Mouse (Mus musculus) CH12.LX (cell line): Measurements from ENCODE around the gene Jmy. TPM values are rescaled to one million over a fixed set of nuclear protein-coding genes. Genes with fewer than 3 reads are reported as not detected.
"Not testable (repeated sequence)": the region's sequence is repeated elsewhere in the genome, so short reads cannot be mapped to it uniquely, and the experiment has no call there.

ENCODE experiments used
- DNase-seq: peaks from one replicate; pipeline ENCODE4 v3.0.0-alpha.2; 2013; ENCODE audit errors: extremely low read depth
- H3K27ac ChIP-seq: 2 replicates; pipeline ENCODE4 v1.5.1; 2012; ENCODE audit warnings: low read depth, mild to moderate bottlenecking, control low read depth, moderate library complexity; ENCODE audit not compliant: insufficient read depth
- H3K27me3 ChIP-seq: replicated peaks from 2 replicates; pipeline ENCODE3; 2012; ENCODE audit warnings: inconsistent platforms
- H3K36me3 ChIP-seq, 2 experiments: replicated peaks in 1 of 2; 2 replicates each; pipeline versions ENCODE3 to v1.6.1; 2012; ENCODE audit warnings: inconsistent platforms in 1 of 2, low read length in 1 of 2, mild to moderate bottlenecking in 1 of 2, mixed read lengths in 1 of 2, moderate library complexity in 1 of 2; ENCODE audit not compliant: control insufficient read depth in 1 of 2, insufficient read depth in 1 of 2
- H3K4me1 ChIP-seq, 2 experiments: 2 replicates each; pipeline ENCODE4 v1.6.1; 2012; ENCODE audit warnings: inconsistent platforms in 1 of 2, moderate library complexity in 1 of 2; ENCODE audit not compliant: insufficient read depth in 2 of 2, control insufficient read depth in 1 of 2
- H3K4me2 ChIP-seq: 2 replicates; pipeline ENCODE4 v1.6.1; 2012; ENCODE audit warnings: low read depth, mild to moderate bottlenecking, control low read depth; ENCODE audit not compliant: poor library complexity, insufficient read depth, severe bottlenecking
- H3K4me3 ChIP-seq, 3 experiments: fragments of 150-350 bp in 1 of 3; sonication (generic) in 1 of 3; replicated peaks in 1 of 3; 2 replicates each; pipeline versions ENCODE3 to v1.5.1; 2011 to 2012; ENCODE audit warnings: low read depth in 2 of 3, low read length in 2 of 3, mild to moderate bottlenecking in 2 of 3, moderate library complexity in 2 of 3, control low read depth in 1 of 3, improper control_type of control experiment in 1 of 3, inconsistent platforms in 1 of 3, mixed read lengths in 1 of 3; ENCODE audit not compliant: poor library complexity in 1 of 3
- H3K79me2 ChIP-seq: replicated peaks from 2 replicates; pipeline ENCODE4 v1.6.1; 2012; ENCODE audit warnings: mild to moderate bottlenecking, moderate library complexity; ENCODE audit not compliant: control insufficient read depth, poor library complexity, insufficient read depth, severe bottlenecking; ENCODE audit errors: extremely low read depth
- H3K9ac ChIP-seq: 2 replicates; pipeline ENCODE4 v1.6.1; 2012; ENCODE audit warnings: low read depth, mild to moderate bottlenecking, control low read depth, moderate library complexity; ENCODE audit not compliant: insufficient read depth
- H3K9me3 ChIP-seq: replicated peaks from 2 replicates; pipeline ENCODE3; 2012; ENCODE audit warnings: low read length, inconsistent platforms, mixed read lengths
- BHLHE40 ChIP-seq: IDR thresholded peaks from 2 replicates; pipeline ENCODE4 v1.6.1; 2011; ENCODE audit warnings: mild to moderate bottlenecking, low read depth, low read length, improper control_type of control experiment
- CHD1 ChIP-seq: IDR thresholded peaks from 2 replicates; pipeline ENCODE4 v1.6.1; 2012; ENCODE audit warnings: low read depth, low read length, improper control_type of control experiment, inconsistent platforms
- CTCF ChIP-seq, 2 experiments: IDR thresholded peaks in 1 of 2; conservative IDR thresholded peaks in 1 of 2; 2 replicates each; pipeline ENCODE4 v1.5.1; 2011 to 2012; ENCODE audit warnings: low read depth in 2 of 2, low read length in 2 of 2, improper control_type of control experiment in 1 of 2, inconsistent platforms in 1 of 2, mild to moderate bottlenecking in 1 of 2, moderate library complexity in 1 of 2
- E2F4 ChIP-seq: IDR thresholded peaks from 2 replicates; pipeline ENCODE4 v1.6.1; 2011; ENCODE audit warnings: low read depth, low read length, improper control_type of control experiment; ENCODE audit not compliant: insufficient replicate concordance
- EP300 ChIP-seq: IDR thresholded peaks from 2 replicates; pipeline ENCODE4 v1.6.1; 2011; ENCODE audit warnings: low read length, improper control_type of control experiment
- GABPA ChIP-seq: IDR thresholded peaks from 2 replicates; pipeline ENCODE4 v1.6.1; 2012; ENCODE audit warnings: low read depth, low read length, improper control_type of control experiment, inconsistent platforms; ENCODE audit not compliant: insufficient replicate concordance
- HCFC1 ChIP-seq: IDR thresholded peaks from 2 replicates; pipeline ENCODE4 v1.6.1; 2012; ENCODE audit warnings: low read depth, mild to moderate bottlenecking, inconsistent platforms, low read length, improper control_type of control experiment
- IRF4 ChIP-seq: IDR thresholded peaks from 2 replicates; pipeline ENCODE4 v1.6.1; 2014; ENCODE audit warnings: low read depth, mild to moderate bottlenecking, inconsistent platforms, low read length, improper control_type of control experiment
- JUN ChIP-seq: IDR thresholded peaks from 2 replicates; pipeline ENCODE4 v1.6.1; 2011; ENCODE audit warnings: low read depth, mild to moderate bottlenecking, low read length, improper control_type of control experiment, moderate library complexity; ENCODE audit not compliant: insufficient read depth
- JUND ChIP-seq: conservative IDR thresholded peaks from 2 replicates; pipeline ENCODE4 v1.6.1; 2011; ENCODE audit warnings: low read depth, low read length, improper control_type of control experiment
- MAFK ChIP-seq: IDR thresholded peaks from 2 replicates; pipeline ENCODE4 v1.6.1; 2011; ENCODE audit warnings: low read length, improper control_type of control experiment; ENCODE audit not compliant: insufficient replicate concordance
- MAZ ChIP-seq: IDR thresholded peaks from 2 replicates; pipeline ENCODE4 v1.6.1; 2012; ENCODE audit warnings: low read depth, mild to moderate bottlenecking, inconsistent platforms, low read length, improper control_type of control experiment, moderate library complexity
- MEF2A ChIP-seq: IDR thresholded peaks from 2 replicates; pipeline ENCODE4 v1.6.1; 2014; ENCODE audit warnings: low read depth, mild to moderate bottlenecking, inconsistent platforms, low read length, improper control_type of control experiment, borderline replicate concordance
- MYC ChIP-seq: IDR thresholded peaks from 2 replicates; pipeline ENCODE4 v1.6.1; 2011; ENCODE audit warnings: low read depth, mild to moderate bottlenecking, improper control_type of control experiment, low read length
- NRF1 ChIP-seq: IDR thresholded peaks from 2 replicates; pipeline ENCODE4 v1.6.1; 2014; ENCODE audit warnings: low read depth, mild to moderate bottlenecking, inconsistent platforms, low read length, improper control_type of control experiment, moderate library complexity
- PAX5 ChIP-seq: IDR thresholded peaks from 2 replicates; pipeline ENCODE4 v1.6.1; 2012; ENCODE audit warnings: low read length, inconsistent platforms, mixed read lengths
- POLR2AphosphoS2 ChIP-seq: IDR thresholded peaks from 2 replicates; pipeline ENCODE4 v1.6.1; 2011; ENCODE audit warnings: low read depth, low read length, improper control_type of control experiment
- SMC3 ChIP-seq: IDR thresholded peaks from 2 replicates; pipeline ENCODE4 v1.6.1; 2011; ENCODE audit warnings: low read depth, low read length, improper control_type of control experiment
- UBTF ChIP-seq: IDR thresholded peaks from 2 replicates; pipeline ENCODE4 v1.6.1; 2012; ENCODE audit warnings: low read depth, mild to moderate bottlenecking, inconsistent platforms, low read length, improper control_type of control experiment, moderate library complexity
- USF1 ChIP-seq: IDR thresholded peaks from 2 replicates; pipeline ENCODE4 v1.6.1; 2014; ENCODE audit warnings: low read depth, mild to moderate bottlenecking, inconsistent platforms, low read length, improper control_type of control experiment
- USF2 ChIP-seq: conservative IDR thresholded peaks from 2 replicates; pipeline ENCODE4 v1.6.1; 2011; ENCODE audit warnings: low read depth, low read length, improper control_type of control experiment
- ZC3H11A ChIP-seq: IDR thresholded peaks from 2 replicates; pipeline ENCODE4 v1.6.1; 2012; ENCODE audit warnings: low read depth, mild to moderate bottlenecking, inconsistent platforms, low read length, improper control_type of control experiment
- ZKSCAN1 ChIP-seq: IDR thresholded peaks from 2 replicates; pipeline ENCODE4 v1.6.1; 2012; ENCODE audit warnings: low read depth, inconsistent platforms, low read length, improper control_type of control experiment, borderline replicate concordance
- ZMIZ1 ChIP-seq: IDR thresholded peaks from 2 replicates; pipeline ENCODE4 v1.6.1; 2012; ENCODE audit warnings: low read depth, mild to moderate bottlenecking, inconsistent platforms, low read length, improper control_type of control experiment
- ZNF384 ChIP-seq: IDR thresholded peaks from 2 replicates; pipeline ENCODE4 v1.6.1; 2012; ENCODE audit warnings: low read depth, low read length, improper control_type of control experiment, inconsistent platforms
- dilution Hi-C: fragments of 300-500 bp; cut with MboI; formaldehyde crosslinking; loops from 2 replicates; pipeline ENCODE4 v1.14.3; 2020; ENCODE audit warnings: low sequenced_read_pairs; ENCODE audit not compliant: extremely low pct_unique_long_range_greater_than_20kb, extremely low pct_ligation_motif_present
- in situ Hi-C: fragments of 300-500 bp; cut with MboI; formaldehyde crosslinking; loops from 3 replicates; pipeline ENCODE4 v1.14.3; 2019; ENCODE audit warnings: low sequenced_read_pairs, low pct_ligation_motif_present, low pct_unique_long_range_greater_than_20kb, mixed read lengths
- polyA plus RNA-seq: library from polyadenylated mRNA; unstranded; fragments of >175 nt; gene quantifications from 2 replicates; pipeline ENCODE4 v1.2.1, GENCODE M21; 2012; ENCODE audit warnings: low read depth; ENCODE audit not compliant: insufficient read length
- total RNA-seq, 2 experiments: library from RNA; depleted of rRNA; stranded (reverse); fragments of 300-350 nt in 1 of 2; fragments of >200 nt in 1 of 2; gene quantifications; 2 replicates each; pipeline ENCODE4 v1.2.3; 2012 to 2014

Gene Jmy
- total and polyA plus RNA-seq, 3 experiments, result 2.4 to 3.3 (median 3.3) TPM

GRCm38 (mm10) chr13:93514000-93514795, 14.6 kb upstream of the Jmy start:
- no peaks in the 10 kb centered on the region for H3K36me3 ChIP-seq
- no peak overlapping the region for H3K9ac ChIP-seq
- DNase-seq, result no peak
- dilution Hi-C loops, result no loop called here
- TF ChIP-seq ZKSCAN1 (no peak), POLR2AphosphoS2 (no peak), GABPA (no peak), PAX5 (no peak), HCFC1 (no peak), SMC3 (no peak), E2F4 (no peak), USF1 (no peak), JUN (no peak), MAZ (no peak), CTCF (conservative IDR thresholded peaks at IDR 0.05 in 1 of 2, IDR thresholded peaks at IDR 0.05 in 1 of 2; ENCODE audit: low read depth in 2 of 2, low read length in 2 of 2) (no peak), ZMIZ1 (no peak), BHLHE40 (no peak)
- TF ChIP-seq, all 38 proteins: peak for 0
- H3K4me3 ChIP-seq, result no peak overlapping the region
- H3K27ac ChIP-seq, result no peak overlapping the region
- no peak overlapping the region for H3K4me2 ChIP-seq
- no peaks in the 10 kb centered on the region for H3K4me1 ChIP-seq
- no peaks in the 10 kb centered on the region for H3K79me2 ChIP-seq
- H3K27me3 ChIP-seq, result no peaks in the 10 kb centered on the region
- no peaks in the 10 kb centered on the region for H3K9me3 ChIP-seq
- in situ Hi-C loops, result no loop called here

GRCm38 (mm10) chr13:93510447-93511180, 11.0 kb upstream of the Jmy start:
- in situ Hi-C loops (no loop called here), dilution Hi-C loops (no loop called here)
- H3K4me3 ChIP-seq, result no peak overlapping the region
- no peak overlapping the region for H3K4me2 ChIP-seq
- H3K27me3 ChIP-seq, result no peaks in the 10 kb centered on the region
- no peaks in the 10 kb centered on the region for H3K4me1 ChIP-seq
- no peak overlapping the region for H3K9ac ChIP-seq
- no peaks in the 10 kb centered on the region for H3K9me3 ChIP-seq
- H3K27ac ChIP-seq, result no peak overlapping the region
- TF ChIP-seq GABPA (no peak), EP300 (no peak), ZKSCAN1 (no peak), CTCF (conservative IDR thresholded peaks at IDR 0.05 in 1 of 2, IDR thresholded peaks at IDR 0.05 in 1 of 2; ENCODE audit: low read depth in 2 of 2, low read length in 2 of 2) (no peak), MEF2A (no peak), NRF1 (no peak), USF2 (no peak), CHD1 (no peak), UBTF (no peak), MYC (no peak), JUN (no peak), MAFK (no peak), JUND (no peak), ZC3H11A (no peak), POLR2AphosphoS2 (no peak), ZNF384 (no peak), IRF4 (no peak)
- DNase-seq, result no peak
- H3K36me3 ChIP-seq, result no peaks in the 10 kb centered on the region
- no peaks in the 10 kb centered on the region for H3K79me2 ChIP-seq

GRCm38 (mm10) chr13:93506920-93507319, 7.3 kb upstream of the Jmy start:
- H3K27ac ChIP-seq, H3K9me3 ChIP-seq, H3K36me3 ChIP-seq, in situ Hi-C loops, H3K9ac ChIP-seq, H3K79me2 ChIP-seq, H3K27me3 ChIP-seq, DNase-seq, H3K4me2 ChIP-seq, H3K4me3 ChIP-seq, H3K4me1 ChIP-seq, dilution Hi-C loops: not testable (repeated sequence)
